Mouse (Mus musculus) adrenal gland, adult 8-10 months (tissue): Measurements from ENCODE around the gene 6330409D20Rik. TPM values are rescaled to one million over a fixed set of nuclear protein-coding genes. Genes with fewer than 3 reads are reported as not detected.
A peak's percentile ranks its signal among the peaks of the same experiment; 100 is the strongest.

Experiments used
- DNase-seq: peaks from one replicate; pipeline ENCODE4 v3.0.0; 2022
- total RNA-seq, 4 experiments: library from RNA; stranded (reverse); gene quantifications; 2 replicates each; pipeline ENCODE4 v1.2.4; 2022

6330409D20Rik gene
- total RNA-seq, 4 experiments from 2014 or later, result not detected

DNA sequence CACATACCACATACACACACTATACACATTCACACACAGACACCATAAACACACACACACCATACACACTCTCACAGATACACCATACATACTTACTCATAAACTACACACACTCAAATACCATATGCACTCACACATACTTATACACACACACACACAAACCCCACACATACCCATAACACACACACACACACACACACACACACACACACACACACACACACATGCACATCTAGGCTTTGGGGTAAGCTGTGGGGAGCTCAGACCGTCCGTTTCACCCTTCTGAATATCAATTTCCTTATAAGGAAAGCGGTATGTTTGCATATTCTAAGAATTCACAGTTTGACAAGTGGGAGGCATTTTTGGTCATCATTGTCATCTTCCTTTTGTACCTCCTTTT lies 18.2 kb downstream of the 6330409D20Rik start:
- no peak for DNase-seq

DNA sequence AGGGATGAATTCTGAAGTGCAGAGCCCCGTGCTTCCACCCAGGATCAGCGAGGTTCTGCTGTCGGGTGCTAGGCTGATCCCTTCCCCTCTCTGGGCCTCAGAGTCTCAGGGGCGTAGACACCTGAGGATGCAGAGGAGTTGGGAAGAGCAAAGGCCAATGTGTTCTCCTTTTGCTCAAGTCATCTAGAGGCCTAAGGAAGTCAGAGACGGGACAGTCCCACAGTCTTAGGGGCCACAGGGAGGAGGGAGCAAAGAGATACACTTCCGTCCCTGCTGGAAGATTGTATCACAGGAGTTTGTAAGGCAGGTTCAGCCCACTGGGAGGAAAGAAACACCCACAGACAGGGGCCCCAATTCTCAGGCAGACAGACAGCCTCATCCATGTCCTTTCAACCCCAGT lies 18.8 kb downstream of the 6330409D20Rik start:
- no peak for DNase-seq

DNA sequence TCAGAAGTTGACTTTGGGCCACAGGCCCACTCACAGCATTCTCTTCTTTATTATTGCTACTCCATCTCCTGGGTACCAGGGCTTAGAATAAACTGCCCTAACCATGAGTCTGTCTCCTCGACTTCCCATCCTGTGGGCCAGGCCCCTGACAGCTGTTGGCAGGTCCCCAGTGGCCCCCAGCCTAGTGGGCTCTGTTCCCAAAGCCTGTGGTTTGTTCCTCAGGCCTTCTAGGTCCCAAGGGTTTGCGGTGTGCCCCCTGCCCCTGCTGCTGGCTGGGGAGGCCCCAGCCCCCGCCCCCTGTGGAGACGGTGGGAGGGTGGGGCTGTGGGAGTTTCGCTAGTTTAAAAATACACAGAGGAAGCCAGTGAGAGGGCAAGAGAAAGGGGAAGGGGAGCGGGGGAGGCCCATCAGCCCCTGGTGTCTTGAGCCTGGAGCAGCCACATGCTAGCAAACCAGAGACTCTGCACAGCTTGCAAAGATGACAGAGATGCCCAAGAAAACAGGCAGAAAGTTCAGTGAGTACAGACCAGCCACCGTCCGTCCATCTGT lies 20.1 kb downstream of the 6330409D20Rik start, which contains the start of gene Sh2d3c:
Sh2d3c (plus strand) TSS at position 375 of the 549 bp plus-strand sequence.
- DNase-seq, result no peak

DNA sequence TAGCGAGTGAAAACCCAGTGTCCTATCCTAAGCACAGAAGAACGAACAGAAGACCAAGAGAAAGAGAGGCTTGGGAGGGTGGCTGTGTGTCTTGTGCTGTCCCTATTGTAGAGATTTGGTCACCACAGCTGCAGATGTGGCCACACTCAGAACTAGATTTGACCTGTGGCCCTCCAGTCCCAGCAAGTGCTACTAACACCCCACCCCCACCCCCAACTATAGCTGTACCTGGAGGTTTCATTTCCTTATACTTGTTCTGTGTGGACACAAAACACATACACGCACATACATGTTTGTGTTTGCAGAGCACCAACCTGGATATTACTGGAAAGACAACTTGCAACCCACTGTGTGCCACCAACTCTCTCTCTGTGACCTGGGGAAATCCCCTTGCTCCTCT lies 20.8 kb downstream of the 6330409D20Rik start:
- no peak for DNase-seq

DNA sequence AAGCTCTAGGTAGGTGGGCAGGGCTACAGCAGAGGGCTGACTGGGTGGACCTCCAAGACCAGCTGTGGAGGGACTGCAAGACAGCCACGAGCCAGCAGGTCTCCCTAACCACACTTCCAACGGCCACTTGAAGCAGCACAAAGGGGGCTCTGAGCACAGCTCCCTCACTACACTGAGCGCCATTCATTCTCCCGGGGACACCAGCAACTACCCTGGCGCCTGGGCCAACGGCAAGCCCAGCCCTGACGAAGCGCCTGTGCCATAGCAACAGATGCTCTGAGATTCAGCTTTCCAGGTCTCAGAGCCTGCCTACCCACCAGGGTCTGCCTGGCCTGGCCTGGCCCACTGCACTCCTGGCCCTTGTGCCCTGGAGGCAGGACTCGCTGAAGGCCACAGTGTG lies 22.1 kb downstream of the 6330409D20Rik start:
- no peak for DNase-seq

DNA sequence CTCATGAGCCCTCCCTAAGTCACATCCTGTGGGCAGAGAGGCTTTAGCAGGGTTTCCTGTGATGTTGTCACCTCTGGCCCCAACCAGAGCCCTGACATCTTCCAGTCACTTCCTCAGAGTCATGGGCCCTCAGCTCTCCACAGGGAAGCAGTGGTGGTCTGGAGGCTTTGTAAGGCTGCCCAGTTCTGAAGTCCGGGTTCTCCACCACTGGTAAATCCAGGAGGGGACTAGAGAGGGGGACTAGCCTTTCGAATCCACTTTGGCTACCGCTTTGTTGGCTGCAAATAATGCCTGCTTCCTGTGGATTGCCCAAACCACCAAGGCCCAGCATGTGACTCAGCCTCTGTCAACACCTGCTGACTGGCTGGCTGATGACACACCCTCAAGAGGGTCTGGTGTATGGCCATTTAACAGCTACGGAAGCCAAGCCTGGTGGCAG lies 25.8 kb downstream of the 6330409D20Rik start:
- no peak for DNase-seq

DNA sequence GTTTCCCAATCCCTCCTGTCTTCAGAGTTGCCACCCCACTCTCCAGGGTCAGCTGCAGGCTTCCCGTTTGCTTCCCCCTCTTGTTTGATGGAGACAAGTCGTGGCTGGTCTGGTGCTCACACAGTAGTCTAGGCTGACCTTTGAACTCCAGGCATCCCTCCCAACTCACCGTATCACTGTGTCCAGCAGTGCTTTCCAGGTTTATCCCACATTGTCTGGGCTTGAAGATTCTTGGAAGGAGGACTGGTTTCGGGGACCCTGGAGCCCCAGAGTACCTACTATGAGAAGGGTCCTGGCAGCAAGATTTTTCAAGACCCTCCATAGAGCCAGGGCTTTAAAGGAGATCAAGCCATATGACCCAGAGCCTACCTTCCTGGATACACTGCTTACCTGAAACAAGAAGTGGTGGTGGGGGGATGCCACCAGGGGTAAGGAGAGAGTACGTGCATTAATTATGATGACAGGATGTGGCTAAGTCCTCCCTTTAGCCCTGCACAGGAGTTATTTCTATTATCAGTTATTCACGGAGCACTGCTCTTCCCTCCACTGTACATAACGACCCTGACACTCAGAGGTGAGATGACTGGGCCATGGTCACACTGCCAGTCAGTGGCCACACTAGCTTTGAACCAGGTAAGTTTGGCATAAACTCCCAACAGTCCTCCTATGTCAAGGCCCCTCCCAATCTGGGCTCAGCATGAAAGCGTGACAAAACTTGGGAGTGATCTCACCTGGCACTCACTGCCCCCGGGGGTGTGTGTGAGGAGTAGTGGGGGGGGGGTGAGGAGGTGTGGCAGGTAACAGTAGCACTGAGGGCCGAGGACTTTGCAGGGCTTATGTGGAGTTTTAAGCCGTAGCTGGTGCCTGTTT lies 26.5 kb downstream of the 6330409D20Rik start:
- no peak for DNase-seq

DNA sequence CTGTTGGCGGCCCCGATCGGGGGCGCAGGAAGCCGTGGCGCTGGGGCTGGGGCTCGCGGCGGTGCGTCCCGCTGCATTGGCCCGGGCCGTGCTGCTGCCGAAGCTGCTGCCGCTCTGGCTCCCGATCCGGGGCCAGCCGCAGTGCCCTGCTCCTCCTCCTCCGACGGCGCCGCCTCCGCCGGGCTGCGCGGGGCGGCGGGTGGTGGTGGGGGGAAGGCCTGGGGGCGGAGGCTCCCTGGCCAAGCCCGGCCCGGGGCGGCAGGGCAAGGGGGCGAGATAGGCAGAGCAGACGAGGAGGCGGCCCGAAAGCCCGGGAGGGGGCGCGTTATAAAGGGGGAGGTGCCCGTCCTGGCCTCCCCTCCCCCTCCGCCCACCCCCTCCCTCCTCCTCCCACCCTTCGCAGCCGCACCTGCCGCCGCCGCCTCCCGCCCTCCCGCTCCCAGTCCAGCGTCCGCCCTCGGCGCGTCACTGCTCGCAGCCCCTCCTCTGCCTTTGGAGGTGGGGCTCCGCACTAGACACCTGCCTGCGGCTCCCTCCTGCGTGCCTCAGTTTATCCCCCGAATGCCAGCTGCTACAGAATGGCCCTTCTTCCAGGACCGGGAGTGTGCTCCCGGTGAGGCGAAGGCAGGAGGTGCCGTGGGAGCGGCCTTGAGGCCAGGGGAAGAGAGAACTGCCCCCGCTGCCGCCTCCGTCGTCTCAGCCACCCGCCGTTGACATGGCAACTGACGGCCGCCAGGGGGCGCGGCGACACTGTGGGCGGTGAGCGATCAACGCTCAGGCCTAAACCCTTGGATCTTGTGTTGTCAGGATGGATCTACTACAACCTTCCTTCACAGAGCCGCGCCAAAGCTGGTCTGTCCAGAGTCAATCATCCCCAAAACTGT lies 27.6 kb downstream of the 6330409D20Rik start, which contains the start of gene Cdk9:
Cdk9 (minus strand) TSS at position 143 of the 884 bp plus-strand sequence.
- DNase-seq, result peak; percentile 86

DNA sequence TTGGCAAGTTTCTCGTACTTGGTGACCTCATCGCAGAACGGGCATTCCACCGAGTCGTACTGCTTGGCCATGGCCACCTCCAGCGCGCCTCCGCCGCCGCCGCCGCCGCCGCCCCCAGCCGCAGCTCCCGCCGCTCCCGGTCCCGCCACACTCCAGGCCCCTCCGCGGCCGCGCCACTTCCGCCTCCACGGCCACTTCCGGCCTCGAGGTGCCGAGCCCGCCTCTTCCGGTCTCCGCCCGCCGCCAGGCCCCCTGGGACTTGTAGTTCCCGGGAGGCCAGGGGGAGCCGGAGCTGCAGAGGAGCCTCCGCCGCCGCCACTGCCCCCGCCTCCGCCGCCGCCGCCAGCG lies 28.3 kb downstream of the 6330409D20Rik start:
- DNase-seq, result peak; percentile 90

DNA sequence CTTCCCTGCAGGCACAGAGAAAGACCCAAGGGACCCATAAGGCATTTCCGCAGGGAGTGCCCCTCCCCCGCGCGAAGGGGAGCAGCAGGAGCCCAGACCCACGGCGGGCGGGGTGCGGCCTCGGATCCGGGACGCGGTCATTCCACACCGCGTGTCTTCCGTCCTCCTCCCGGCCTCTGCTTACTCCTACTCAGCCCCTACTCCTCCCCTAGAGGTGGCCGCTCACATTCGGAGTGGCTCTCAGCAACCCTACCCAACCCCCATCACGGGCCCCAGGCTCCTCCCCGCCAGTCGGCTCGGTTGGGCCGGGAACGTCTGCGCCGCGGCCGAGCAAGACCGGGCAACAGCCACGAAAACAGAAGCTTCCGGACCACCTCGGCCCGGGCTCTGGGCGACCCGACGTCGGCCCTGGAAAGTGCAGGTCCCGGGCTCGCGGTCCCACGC lies 28.7 kb downstream of the 6330409D20Rik start:
- DNase-seq, result peak; percentile 72

DNA sequence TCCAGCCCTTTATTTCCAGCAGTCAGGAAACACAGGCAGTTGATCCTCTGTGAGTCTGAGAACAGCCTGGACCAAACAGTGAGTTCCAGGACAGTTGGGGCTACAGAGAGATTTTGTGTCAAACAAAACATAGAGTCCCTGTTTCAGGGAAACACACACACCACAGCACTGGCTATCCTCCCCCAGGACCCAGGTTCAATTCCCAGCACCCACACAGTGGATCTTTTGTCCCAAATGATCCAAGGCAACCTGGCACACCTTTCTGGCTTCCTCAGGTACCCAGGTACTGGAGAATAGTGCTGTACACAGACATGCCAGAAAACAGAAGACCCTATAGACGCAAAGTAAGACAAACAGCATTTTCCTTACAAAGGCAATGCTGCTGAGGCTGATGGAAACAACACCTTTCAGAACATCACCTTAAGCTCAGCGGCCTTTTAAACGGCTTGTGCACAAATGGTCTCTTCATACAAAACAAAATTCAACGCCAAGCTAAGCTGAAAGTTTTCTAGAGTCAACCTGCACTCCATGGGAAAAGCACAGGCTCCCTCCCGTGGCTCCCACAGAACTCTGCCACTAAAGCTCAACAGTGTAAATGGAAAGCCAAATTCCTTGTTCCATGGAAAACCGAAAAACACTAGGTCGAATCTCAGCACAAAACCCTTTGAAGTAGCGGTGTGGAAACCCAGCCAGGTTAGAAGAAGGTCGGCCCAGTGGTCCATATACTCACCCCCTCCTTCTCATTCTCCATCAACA lies 29.3 kb downstream of the 6330409D20Rik start:
- DNase-seq, result no peak

DNA sequence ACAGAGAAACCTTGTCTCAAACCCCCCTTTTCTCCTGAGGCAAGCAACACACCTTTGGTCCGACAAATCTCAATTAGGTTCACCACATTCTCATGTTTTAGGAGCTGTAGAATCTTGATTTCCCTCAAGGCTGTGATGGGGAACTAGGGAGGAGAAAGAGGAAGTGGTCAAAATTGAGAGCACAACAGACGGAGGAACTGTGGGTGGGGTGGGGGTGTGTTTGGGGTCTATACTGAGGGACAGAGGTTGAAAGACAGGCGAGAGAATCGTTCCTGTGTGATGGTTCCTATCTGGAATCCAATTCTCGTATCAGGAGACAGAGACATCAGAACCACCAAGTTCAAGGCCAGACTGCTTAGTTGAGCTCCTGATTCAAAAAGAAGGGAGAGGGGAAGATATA lies 30.4 kb downstream of the 6330409D20Rik start:
- no peak for DNase-seq

DNA sequence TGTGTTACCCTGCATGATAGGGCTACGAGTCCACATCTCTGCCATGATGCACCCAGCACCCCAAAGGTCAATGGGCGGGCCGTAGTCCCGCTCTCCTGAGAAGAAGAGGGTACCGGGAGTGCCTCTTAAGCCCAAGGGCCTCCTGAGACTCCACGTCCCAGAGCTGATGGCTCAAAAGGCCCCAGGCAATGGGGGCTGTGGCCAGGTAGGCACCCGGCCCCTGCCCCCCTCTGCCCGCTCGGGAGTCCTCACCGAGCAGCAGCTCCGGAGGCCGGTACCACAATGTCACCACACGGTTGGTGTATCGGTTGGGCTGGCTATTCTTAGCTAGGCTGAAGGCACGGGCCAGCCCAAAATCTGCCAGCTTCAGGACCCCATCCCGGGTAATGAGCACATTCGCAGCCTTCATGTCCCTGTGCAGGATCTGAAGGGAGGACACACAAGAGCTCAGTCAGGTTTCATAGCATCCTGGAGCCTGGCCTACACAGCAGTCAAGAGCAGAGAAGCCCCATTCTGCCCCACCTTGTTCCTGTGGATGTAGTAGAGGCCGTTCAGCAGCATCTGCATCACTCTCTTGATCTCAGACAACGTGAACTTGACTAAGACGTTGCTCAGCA lies 31.2 kb downstream of the 6330409D20Rik start:
- no peak for DNase-seq

DNA sequence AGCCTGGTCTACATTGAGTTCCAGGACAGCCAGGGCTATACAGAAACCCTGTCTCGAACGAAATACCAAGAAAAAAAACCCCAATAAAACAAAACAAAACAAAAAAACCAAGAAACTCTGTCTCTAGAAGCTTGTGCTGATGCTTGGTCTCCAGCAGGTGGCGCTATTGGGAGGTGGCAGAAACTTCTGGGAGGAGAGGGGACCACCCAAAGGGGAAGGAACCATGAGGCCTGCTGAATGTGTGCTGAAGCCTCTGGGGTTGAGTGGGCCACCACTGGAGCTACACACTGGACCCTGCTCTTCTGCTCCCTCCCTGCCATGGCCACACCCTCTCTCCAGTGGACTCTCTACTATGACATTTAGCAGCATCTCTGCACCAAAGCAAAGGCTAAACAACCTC lies 32.2 kb downstream of the 6330409D20Rik start:
- DNase-seq, result no peak

DNA sequence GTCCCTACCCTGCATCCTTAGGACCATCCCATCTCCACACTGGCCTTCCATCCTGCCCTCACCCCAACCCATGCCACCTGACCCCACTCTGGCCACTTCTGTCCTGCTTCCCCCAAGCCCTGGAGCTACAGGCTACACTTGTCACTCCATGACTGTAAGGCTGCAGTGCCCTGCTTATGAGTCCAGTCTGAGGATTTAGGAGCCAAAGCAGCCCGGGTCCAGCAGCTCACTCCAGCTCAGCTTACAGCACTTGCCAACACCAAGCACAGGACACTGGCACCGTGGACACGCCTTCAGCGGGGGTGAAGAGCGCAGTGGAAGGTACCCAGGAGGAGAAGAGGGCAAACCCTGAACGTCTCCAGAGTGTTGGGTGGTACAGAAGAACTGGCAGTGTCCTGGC lies 33.8 kb downstream of the 6330409D20Rik start:
- DNase-seq, result no peak

DNA sequence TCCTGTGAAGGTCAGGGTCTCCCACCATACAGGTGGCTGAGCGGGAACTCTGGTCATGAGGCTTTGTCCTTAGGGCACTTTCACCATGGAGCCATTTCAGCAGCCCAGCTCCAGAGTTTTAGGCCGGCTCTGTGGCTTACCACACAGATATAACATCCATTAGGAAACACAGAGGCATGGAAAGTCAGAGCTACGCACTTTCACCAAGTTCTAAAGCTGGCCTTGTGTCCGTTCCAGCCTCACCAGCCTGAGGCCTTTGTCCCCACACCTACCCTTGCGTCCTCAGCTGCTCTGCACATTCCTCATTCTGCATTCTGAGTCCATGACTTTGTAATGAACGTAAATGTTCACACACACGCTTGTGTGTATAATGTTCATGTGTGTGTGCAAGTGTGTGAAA lies 35.8 kb downstream of the 6330409D20Rik start:
- DNase-seq, result no peak

DNA sequence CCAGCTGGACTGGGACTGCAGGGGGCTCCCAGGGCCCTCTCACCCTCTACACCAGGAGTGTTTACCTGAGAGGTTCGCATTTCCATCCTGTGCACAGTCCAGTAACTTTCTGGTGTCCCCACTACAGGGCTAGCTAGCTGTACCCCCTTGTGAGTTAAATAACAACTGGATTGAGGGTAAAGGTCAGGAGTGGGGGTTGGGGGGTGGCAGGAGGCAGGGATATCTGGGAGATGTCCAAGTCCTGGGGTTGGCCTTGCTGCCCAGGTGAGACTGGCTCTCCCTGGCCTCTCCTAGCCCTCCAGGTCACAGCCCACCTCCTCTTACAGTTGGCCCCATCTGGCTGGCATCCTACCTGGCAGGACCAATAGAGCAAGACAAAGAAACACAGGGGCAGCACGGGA lies 36.8 kb downstream of the 6330409D20Rik start, which contains the start of gene Fpgs:
Fpgs (minus strand) TSS at position 125 of the 401 bp plus-strand sequence.
- no peak for DNase-seq

DNA sequence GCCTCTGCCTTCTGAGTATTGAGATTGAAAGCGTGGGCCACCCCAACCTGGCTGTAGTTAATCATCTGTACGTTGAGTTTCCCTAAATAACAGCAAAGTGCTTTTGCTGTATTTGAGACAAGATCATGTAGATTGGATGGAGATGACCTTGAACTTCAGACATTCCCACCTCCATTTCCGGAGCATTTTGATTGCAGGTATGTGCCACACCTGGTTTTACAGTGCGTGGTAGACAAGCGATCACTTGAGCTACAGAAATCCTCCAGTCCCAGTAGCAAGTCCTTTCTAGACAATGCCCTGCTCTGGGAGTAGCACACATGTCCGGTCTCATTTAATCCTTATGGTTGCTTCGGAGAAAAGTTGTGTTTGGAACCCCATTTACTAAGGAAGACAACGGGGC lies 37.8 kb downstream of the 6330409D20Rik start:
- DNase-seq, result no peak

DNA sequence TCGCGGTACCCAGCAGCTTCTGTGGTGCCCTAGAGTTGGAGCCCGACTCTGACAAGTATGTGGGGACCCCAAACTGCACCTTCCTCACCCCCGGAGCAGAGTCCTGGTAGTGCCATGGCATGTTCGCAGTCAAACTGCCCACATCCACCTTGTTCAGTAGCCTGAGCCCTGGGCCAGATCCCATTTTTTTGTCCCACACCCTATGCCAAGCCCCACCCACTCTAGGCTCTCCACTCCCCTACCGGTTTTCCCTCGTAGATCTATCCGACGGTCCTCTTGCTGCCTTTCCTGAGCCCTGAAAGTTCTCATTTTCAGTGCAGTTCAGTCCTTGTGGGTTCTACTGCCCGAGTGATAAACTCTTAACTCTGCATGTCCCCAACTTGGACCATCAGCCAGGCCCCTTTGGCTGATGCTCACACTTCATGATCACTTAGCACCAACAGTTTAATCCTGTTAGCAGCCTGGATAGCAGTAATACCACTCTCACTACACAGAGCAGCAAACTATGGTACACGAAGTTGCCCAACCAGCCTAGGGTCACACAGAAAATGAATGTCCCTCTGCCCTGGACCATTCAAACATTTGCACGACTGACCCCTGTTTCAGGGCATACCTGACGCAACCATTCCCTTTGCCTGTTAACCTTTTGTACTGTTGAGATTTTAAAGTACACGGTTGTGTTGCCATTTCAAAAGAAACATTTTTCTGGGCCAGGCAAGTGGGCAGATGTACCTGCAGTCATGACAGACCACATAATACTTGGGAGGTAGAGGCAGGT lies 39.7 kb downstream of the 6330409D20Rik start:
- no peak for DNase-seq

DNA sequence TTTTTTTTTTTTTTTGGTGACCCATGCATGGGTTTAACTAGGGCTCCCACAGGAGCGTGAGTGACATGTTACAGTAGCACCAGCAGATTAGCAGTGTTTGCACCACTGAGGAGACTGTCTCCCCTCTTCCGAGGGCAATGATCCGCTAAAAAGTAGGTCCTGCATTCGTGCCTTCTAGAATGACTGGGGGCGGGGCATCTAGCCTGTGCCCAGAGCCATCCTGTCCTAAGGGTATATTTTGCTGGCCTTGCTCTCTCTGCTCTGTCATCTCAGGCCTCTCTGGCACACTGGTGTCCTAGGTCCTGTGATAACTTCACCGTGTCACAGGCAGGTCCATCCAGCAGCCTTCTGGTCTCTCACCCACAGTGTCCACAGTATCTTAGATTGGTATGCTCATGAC lies 41.1 kb downstream of the 6330409D20Rik start:
- no peak for DNase-seq

DNA sequence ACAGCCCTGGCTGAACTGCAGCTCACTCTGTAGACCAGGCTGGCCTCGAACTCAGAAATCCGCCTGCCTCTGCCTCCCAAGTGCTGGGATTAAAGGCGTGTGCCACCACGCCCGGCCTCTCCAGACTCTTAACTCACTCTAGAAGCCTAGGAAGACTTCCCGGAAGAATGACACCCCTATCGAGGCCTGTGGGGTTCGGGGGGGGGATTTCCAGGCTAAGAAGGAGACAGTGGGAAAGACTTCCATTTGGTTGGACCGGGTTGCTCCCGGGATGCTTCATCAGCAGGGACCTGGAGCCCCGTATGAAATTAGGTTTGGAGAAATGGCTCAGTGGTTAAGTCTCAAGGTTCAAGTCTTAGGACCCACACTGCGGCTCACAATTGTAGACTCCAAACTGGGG lies 46.1 kb downstream of the 6330409D20Rik start:
- DNase-seq, result no peak
